In the genomic region with DNA sequence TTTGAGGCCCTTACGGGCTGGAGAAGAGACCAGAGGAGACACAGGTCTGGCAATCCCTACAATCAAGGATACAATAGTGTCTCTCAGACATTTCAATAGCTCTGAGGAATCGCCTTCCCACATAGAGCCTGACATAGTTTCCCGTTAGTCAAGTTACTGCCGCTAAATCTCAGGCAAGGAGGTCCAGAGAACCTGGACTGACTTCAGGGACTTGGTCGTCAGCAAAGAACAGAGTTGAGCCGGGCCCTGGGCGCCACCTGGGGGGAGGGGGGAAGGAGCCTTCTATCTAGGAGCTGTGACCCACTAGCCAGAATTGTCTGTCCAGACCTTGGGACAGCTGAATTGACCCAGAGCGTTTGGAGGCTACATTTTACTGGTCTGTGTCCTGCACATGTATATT, we compare ENCODE assay signal across 15 mouse cellular contexts. TPM values are rescaled to one million over a fixed set of nuclear protein-coding genes. Genes with fewer than 3 reads are reported as not detected.
DNase-seq lines count a peak whose midpoint lies in the region; ATAC-seq and TF ChIP-seq lines count a peak whose summit lies in the region.
"Had no signal": no experiment of that assay in that cellular context is flagged by ENCODE, and none has a peak within 500 bp of the region (broad histone marks: within the 10 kb centered on the region; RNA-seq: fewer than 3 reads in every experiment).

No protein-coding gene starts in this region.

- H3K9me3 ChIP-seq in intestine, embryonic 14.5 days (ENCODE audit: control insufficient read depth, low read length): no peaks in the 10 kb centered on the region
- H3K9me3 ChIP-seq in intestine, postnatal 0 days (ENCODE audit: control insufficient read depth): no peaks in the 10 kb centered on the region
- no peaks in the 10 kb centered on the region for H3K9me3 ChIP-seq in hindbrain, embryonic 13.5 days
- H3K9me3 ChIP-seq in neural tube, embryonic 13.5 days: no peaks in the 10 kb centered on the region
- H3K9me3 ChIP-seq: embryonic facial prominence, embryonic 12.5 days; limb, embryonic 12.5 days had no signal

- no peak for TF ChIP-seq CTCF in intestine, postnatal 0 days (IDR thresholded peaks at IDR 0.05; ENCODE audit: low read depth)

- ATAC-seq in intestine, embryonic 14.5 days (replicated peaks; ENCODE audit: low FRiP score, low TSS enrichment, low read depth): no peak
- ATAC-seq in intestine, postnatal 0 days: no peak
- ATAC-seq in hindbrain, embryonic 13.5 days (ENCODE audit: low FRiP score): no peak
- ATAC-seq in neural tube, embryonic 13.5 days (ENCODE audit: low read depth): no peak
- no peak for ATAC-seq in frontal cortex, adult (ENCODE audit: low TSS enrichment)

- no peaks in the 10 kb centered on the region for H3K36me3 ChIP-seq in intestine, embryonic 14.5 days (ENCODE audit: control insufficient read depth, insufficient read depth, low read length)
- H3K36me3 ChIP-seq in intestine, postnatal 0 days (ENCODE audit: control insufficient read depth, insufficient read depth): no peaks in the 10 kb centered on the region
- H3K36me3 ChIP-seq in hindbrain, embryonic 13.5 days: no peaks in the 10 kb centered on the region
- H3K36me3 ChIP-seq in neural tube, embryonic 13.5 days: no peaks in the 10 kb centered on the region
- H3K36me3 ChIP-seq: embryonic facial prominence, embryonic 12.5 days; limb, embryonic 12.5 days had no signal

- H3K4me3 ChIP-seq in intestine, embryonic 14.5 days (ENCODE audit: low read depth, low read length): no peak overlapping the region
- no peak overlapping the region for H3K4me3 ChIP-seq in intestine, postnatal 0 days (ENCODE audit: low read depth, low read length)
- peak overlapping the region; percentile 45 for H3K4me3 ChIP-seq in hindbrain, embryonic 13.5 days
- peak overlapping the region; percentile 45 for H3K4me3 ChIP-seq in neural tube, embryonic 13.5 days

- peak; percentile 72 for DNase-seq in intestine, embryonic 14.5 days (ENCODE audit: low spot score)
- DNase-seq in ES-CJ7 (ENCODE audit: low read depth, low spot score): peak; percentile 50
- no peak for DNase-seq in adrenal gland, adult (ENCODE audit: inconsistent age in 2 of 2, low spot score in 1 of 2)
- DNase-seq: cerebellum, adult 9-11 months; right cerebral cortex, adult 18-20 months had no signal

- peaks cover 22% of the 10 kb centered on the region for H3K4me1 ChIP-seq in intestine, embryonic 14.5 days (replicated peaks; ENCODE audit: control insufficient read depth, insufficient read depth, low read length)
- peaks cover 14% of the 10 kb centered on the region; the same call in 1 of the 2 replicates for H3K4me1 ChIP-seq in intestine, postnatal 0 days (replicated peaks; ENCODE audit: control insufficient read depth, insufficient read depth, low read length)
- peaks cover 21% of the 10 kb centered on the region for H3K4me1 ChIP-seq in hindbrain, embryonic 13.5 days (replicated peaks)
- H3K4me1 ChIP-seq in neural tube, embryonic 13.5 days (replicated peaks): peaks cover 27% of the 10 kb centered on the region

- no peak overlapping the region for H3K4me2 ChIP-seq in intestine, embryonic 14.5 days (ENCODE audit: low read length)
- no peak overlapping the region for H3K4me2 ChIP-seq in intestine, postnatal 0 days (replicated peaks; ENCODE audit: low read depth)
- peak overlapping the region; percentile 50 for H3K4me2 ChIP-seq in hindbrain, embryonic 13.5 days
- peak overlapping the region; percentile 50 for H3K4me2 ChIP-seq in neural tube, embryonic 13.5 days

- H3K27ac ChIP-seq in intestine, embryonic 14.5 days (ENCODE audit: low read depth): no peak overlapping the region
- no peak overlapping the region for H3K27ac ChIP-seq in intestine, postnatal 0 days (ENCODE audit: low read depth, low read length)
- peak overlapping the region; percentile 86 for H3K27ac ChIP-seq in hindbrain, embryonic 13.5 days
- 0 out of 2 replicates have a peak overlapping the region, but pooled peaks have one; percentile 29 for H3K27ac ChIP-seq in neural tube, embryonic 13.5 days (replicated peaks)
- H3K27ac ChIP-seq: embryonic facial prominence, embryonic 12.5 days; kidney, postnatal 0 days; limb, embryonic 12.5 days had no signal

- H3K27me3 ChIP-seq in intestine, embryonic 14.5 days (replicated peaks; ENCODE audit: control insufficient read depth, insufficient read depth, low read length): peaks cover 100% of the 10 kb centered on the region
- H3K27me3 ChIP-seq in intestine, postnatal 0 days (replicated peaks; ENCODE audit: control insufficient read depth, insufficient read depth, low read length): peaks cover 96% of the 10 kb centered on the region
- peaks cover 95% of the 10 kb centered on the region for H3K27me3 ChIP-seq in hindbrain, embryonic 13.5 days
- H3K27me3 ChIP-seq in neural tube, embryonic 13.5 days: peaks cover 99% of the 10 kb centered on the region

- H3K9ac ChIP-seq in intestine, embryonic 14.5 days (ENCODE audit: low read length): no peak overlapping the region
- H3K9ac ChIP-seq in intestine, postnatal 0 days (ENCODE audit: low read depth, low read length): no peak overlapping the region
- H3K9ac ChIP-seq in hindbrain, embryonic 13.5 days: peak overlapping the region; percentile 73
- peak overlapping the region; percentile 75 for H3K9ac ChIP-seq in neural tube, embryonic 13.5 days
- H3K9ac ChIP-seq: embryonic facial prominence, embryonic 12.5 days; limb, embryonic 12.5 days; liver, postnatal 0 days had no signal

- 1% methylated on average over 8 of the region's 8 CpGs for WGBS in intestine, embryonic 14.5 days
- WGBS in intestine, postnatal 0 days: 6% methylated on average over 8 of the region's 8 CpGs
- WGBS in hindbrain, embryonic 13.5 days: 3% methylated on average over 8 of the region's 8 CpGs
- WGBS in neural tube, embryonic 13.5 days: 2% methylated on average over 8 of the region's 8 CpGs

RNA-seq across cellular contexts. Expression of a gene that starts 2.3 kb away (rescaled TPM):
- 1.4 TPM in 1 of 2 replicates, not detected in the other for polyA plus RNA-seq in intestine, embryonic 14.5 days (2014; fragmentation: Nextera tagmentation; extraction: Ambion mirVana)
- not detected in 2 replicates for polyA plus RNA-seq in intestine, postnatal 0 days (2015; fragmentation: Nextera tagmentation; extraction: Ambion mirVana)
- polyA plus RNA-seq in hindbrain, embryonic 13.5 days (2015; fragmentation: Nextera tagmentation; extraction: Ambion mirVana): 8.1 and 12.2 TPM in 2 replicates
- 7.6 and 7.7 TPM in 2 replicates for polyA plus RNA-seq in neural tube, embryonic 13.5 days (2015; fragmentation: Nextera tagmentation; extraction: Ambion mirVana)
- polyA plus RNA-seq: C2C12; limb, embryonic 12.5 days; liver, postnatal 0 days; spleen, adult 2 months had no signal

Comparison
In these comparisons a context has a peak if more than half of its experiments do, and no peak if none do; other contexts are left out.
1. DNase-seq: peak in intestine, embryonic 14.5 days (single experiment) and ES-CJ7 (single experiment); none in adrenal gland, adult (0 of 2).
2. H3K27ac ChIP-seq: peak in hindbrain, embryonic 13.5 days (single experiment) and neural tube, embryonic 13.5 days (single experiment); none in intestine, embryonic 14.5 days (single experiment) and intestine, postnatal 0 days (single experiment).
3. H3K4me2 ChIP-seq: peak in hindbrain, embryonic 13.5 days (single experiment) and neural tube, embryonic 13.5 days (single experiment); none in intestine, embryonic 14.5 days (single experiment) and intestine, postnatal 0 days (single experiment).
4. H3K4me3 ChIP-seq: peak in hindbrain, embryonic 13.5 days (single experiment) and neural tube, embryonic 13.5 days (single experiment); none in intestine, embryonic 14.5 days (single experiment) and intestine, postnatal 0 days (single experiment).
5. H3K9ac ChIP-seq: peak in hindbrain, embryonic 13.5 days (single experiment) and neural tube, embryonic 13.5 days (single experiment); none in intestine, embryonic 14.5 days (single experiment) and intestine, postnatal 0 days (single experiment).